Mouse (Mus musculus): Measurements from ENCODE around the gene Timd4. TPM values are rescaled to one million over a fixed set of nuclear protein-coding genes. Genes with fewer than 3 reads are reported as not detected.

Gene Timd4
- polyA plus RNA-seq (2012): 0.02 TPM in 2 replicates

- TF ChIP-seq TAL1 (IDR thresholded peaks at IDR 0.05; ENCODE audit: low read length): no peak
- no peak for TF ChIP-seq GATA1 (IDR thresholded peaks at IDR 0.05; ENCODE audit: low read length)
- Histone ChIP-seq H3K36me3 (ENCODE audit: control insufficient read depth) (no peaks in the 10 kb centered on the region), H3K27me3 (ENCODE audit: control insufficient read depth) (no peaks in the 10 kb centered on the region)
These were observed at the start of gene Timd4 for GRCm38 (mm10) chr11:46810511-46810910. TSS of gene Timd4 (plus strand) at chr11:46810800.

GRCm38 (mm10) chr11:46776879-46777278 is 33.7 kb upstream of the Timd4 start:
- no peaks in the 10 kb centered on the region for H3K36me3 ChIP-seq (ENCODE audit: control insufficient read depth)
- H3K9me3 ChIP-seq (ENCODE audit: control insufficient read depth, low read length): no peaks in the 10 kb centered on the region
- no peaks in the 10 kb centered on the region for H3K4me1 ChIP-seq (ENCODE audit: control insufficient read depth)
- H3K27me3 ChIP-seq (ENCODE audit: control insufficient read depth): no peaks in the 10 kb centered on the region
- no peak overlapping the region for H3K4me3 ChIP-seq (replicated peaks)
- TF ChIP-seq TAL1 (IDR thresholded peaks at IDR 0.05; ENCODE audit: low read length): no peak
- TF ChIP-seq GATA1 (IDR thresholded peaks at IDR 0.05; ENCODE audit: low read length): no peak

More at GRCm38 (mm10) chr11:46810511-46810910, at the start of gene Timd4:
- Histone ChIP-seq H3K4me1 (ENCODE audit: control insufficient read depth) (no peaks in the 10 kb centered on the region), H3K9me3 (ENCODE audit: control insufficient read depth, low read length) (peaks cover 2% of the 10 kb centered on the region; the same call in 1 of the 2 replicates), H3K4me3 (replicated peaks) (no peak within 1 kb of the TSS)

GRCm38 (mm10) chr11:46779811-46780210 is 30.8 kb upstream of the Timd4 start:
- H3K4me1 ChIP-seq (ENCODE audit: control insufficient read depth): no peaks in the 10 kb centered on the region
- no peak for TF ChIP-seq GATA1 (IDR thresholded peaks at IDR 0.05; ENCODE audit: low read length)
- TF ChIP-seq TAL1 (IDR thresholded peaks at IDR 0.05; ENCODE audit: low read length): no peak
- H3K36me3 ChIP-seq (ENCODE audit: control insufficient read depth): no peaks in the 10 kb centered on the region
- no peaks in the 10 kb centered on the region for H3K27me3 ChIP-seq (ENCODE audit: control insufficient read depth)
- H3K4me3 ChIP-seq (replicated peaks): no peak overlapping the region
- H3K9me3 ChIP-seq (ENCODE audit: control insufficient read depth, low read length): no peaks in the 10 kb centered on the region

DNA sequence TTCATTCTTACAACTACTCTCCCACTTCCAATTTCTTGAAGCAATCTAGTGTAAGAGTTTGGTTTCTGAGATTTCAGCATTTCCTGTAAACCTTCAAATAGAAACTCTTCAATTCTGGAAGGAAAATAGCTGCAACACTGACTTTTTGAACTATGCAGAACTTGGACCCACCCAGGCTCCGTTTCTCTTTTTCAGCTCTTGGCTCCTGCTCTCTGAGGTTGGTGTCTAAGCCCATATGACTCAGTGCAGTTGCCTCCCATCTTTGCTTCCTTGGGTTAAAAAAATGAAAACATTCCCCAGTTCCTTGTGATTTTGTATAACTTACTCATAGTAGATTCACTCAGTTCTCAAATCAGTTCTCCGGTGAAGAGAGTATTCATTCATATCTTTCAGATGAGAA is 6.2 kb upstream of the Timd4 start:
- TF ChIP-seq TAL1 (IDR thresholded peaks at IDR 0.05; ENCODE audit: low read length) (no peak), GATA1 (IDR thresholded peaks at IDR 0.05; ENCODE audit: low read length) (no peak)
- no peaks in the 10 kb centered on the region for H3K4me1 ChIP-seq (ENCODE audit: control insufficient read depth)

GRCm38 (mm10) chr11:46817692-46818091 is 7.1 kb downstream of the Timd4 start:
- Histone ChIP-seq H3K4me1 (ENCODE audit: control insufficient read depth) (no peaks in the 10 kb centered on the region), H3K36me3 (ENCODE audit: control insufficient read depth) (no peaks in the 10 kb centered on the region), H3K27me3 (ENCODE audit: control insufficient read depth) (no peaks in the 10 kb centered on the region), H3K9me3 (ENCODE audit: control insufficient read depth, low read length) (no peaks in the 10 kb centered on the region), H3K4me3 (replicated peaks) (no peak overlapping the region)
- TF ChIP-seq GATA1 (IDR thresholded peaks at IDR 0.05; ENCODE audit: low read length) (no peak), TAL1 (IDR thresholded peaks at IDR 0.05; ENCODE audit: low read length) (no peak)

More for the DNA sequence above, 6.2 kb upstream of the Timd4 start:
- H3K27me3 ChIP-seq (ENCODE audit: control insufficient read depth): no peaks in the 10 kb centered on the region
- peaks cover 2% of the 10 kb centered on the region; the same call in 1 of the 2 replicates for H3K9me3 ChIP-seq (ENCODE audit: control insufficient read depth, low read length)
- no peak overlapping the region for H3K4me3 ChIP-seq (replicated peaks)
- no peaks in the 10 kb centered on the region for H3K36me3 ChIP-seq (ENCODE audit: control insufficient read depth)

- Histone ChIP-seq H3K36me3 (ENCODE audit: control insufficient read depth) (no peaks in the 10 kb centered on the region), H3K4me1 (ENCODE audit: control insufficient read depth) (no peaks in the 10 kb centered on the region), H3K9me3 (ENCODE audit: control insufficient read depth, low read length) (no peaks in the 10 kb centered on the region), H3K4me3 (replicated peaks) (no peak overlapping the region), H3K27me3 (ENCODE audit: control insufficient read depth) (no peaks in the 10 kb centered on the region)
- TF ChIP-seq TAL1 (IDR thresholded peaks at IDR 0.05; ENCODE audit: low read length): no peak
- TF ChIP-seq GATA1 (IDR thresholded peaks at IDR 0.05; ENCODE audit: low read length): no peak
These were observed 9.3 kb downstream of the Timd4 start for GRCm38 (mm10) chr11:46819930-46820329.

DNA sequence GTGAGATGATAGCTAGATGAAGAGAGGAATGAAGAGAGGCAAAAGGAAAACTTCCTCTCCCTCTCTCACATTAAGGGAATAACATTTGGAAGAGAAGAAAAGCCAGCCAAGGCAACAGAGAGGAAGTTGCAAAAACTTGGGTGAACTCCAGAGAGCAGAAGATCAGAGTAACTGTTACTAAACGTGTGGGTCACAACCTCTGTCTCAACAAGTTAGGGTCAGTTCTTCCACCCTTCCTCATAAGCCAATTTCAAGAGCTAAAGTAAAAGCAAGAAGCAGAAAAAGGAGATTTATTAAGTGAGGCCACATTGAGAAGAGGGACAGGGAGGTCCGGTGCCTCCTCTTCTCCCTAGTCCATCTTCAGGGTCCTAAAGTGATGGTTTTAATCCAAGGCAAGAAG is 19.7 kb downstream of the Timd4 start:
- no peaks in the 10 kb centered on the region for H3K27me3 ChIP-seq (ENCODE audit: control insufficient read depth)
- no peaks in the 10 kb centered on the region for H3K36me3 ChIP-seq (ENCODE audit: control insufficient read depth)
- H3K4me3 ChIP-seq (replicated peaks): no peak overlapping the region
- no peaks in the 10 kb centered on the region for H3K4me1 ChIP-seq (ENCODE audit: control insufficient read depth)
- H3K9me3 ChIP-seq (ENCODE audit: control insufficient read depth, low read length): no peaks in the 10 kb centered on the region
- TF ChIP-seq TAL1 (IDR thresholded peaks at IDR 0.05; ENCODE audit: low read length): no peak
- no peak for TF ChIP-seq GATA1 (IDR thresholded peaks at IDR 0.05; ENCODE audit: low read length)

GRCm38 (mm10) chr11:46835080-46835479 is 24.5 kb downstream of the Timd4 start:
- H3K9me3 ChIP-seq (ENCODE audit: control insufficient read depth, low read length): no peaks in the 10 kb centered on the region
- no peak overlapping the region for H3K4me3 ChIP-seq (replicated peaks)
- no peaks in the 10 kb centered on the region for H3K27me3 ChIP-seq (ENCODE audit: control insufficient read depth)
- no peaks in the 10 kb centered on the region for H3K36me3 ChIP-seq (ENCODE audit: control insufficient read depth)
- no peaks in the 10 kb centered on the region for H3K4me1 ChIP-seq (ENCODE audit: control insufficient read depth)
- TF ChIP-seq GATA1 (IDR thresholded peaks at IDR 0.05; ENCODE audit: low read length) (no peak), TAL1 (IDR thresholded peaks at IDR 0.05; ENCODE audit: low read length) (no peak)

DNA sequence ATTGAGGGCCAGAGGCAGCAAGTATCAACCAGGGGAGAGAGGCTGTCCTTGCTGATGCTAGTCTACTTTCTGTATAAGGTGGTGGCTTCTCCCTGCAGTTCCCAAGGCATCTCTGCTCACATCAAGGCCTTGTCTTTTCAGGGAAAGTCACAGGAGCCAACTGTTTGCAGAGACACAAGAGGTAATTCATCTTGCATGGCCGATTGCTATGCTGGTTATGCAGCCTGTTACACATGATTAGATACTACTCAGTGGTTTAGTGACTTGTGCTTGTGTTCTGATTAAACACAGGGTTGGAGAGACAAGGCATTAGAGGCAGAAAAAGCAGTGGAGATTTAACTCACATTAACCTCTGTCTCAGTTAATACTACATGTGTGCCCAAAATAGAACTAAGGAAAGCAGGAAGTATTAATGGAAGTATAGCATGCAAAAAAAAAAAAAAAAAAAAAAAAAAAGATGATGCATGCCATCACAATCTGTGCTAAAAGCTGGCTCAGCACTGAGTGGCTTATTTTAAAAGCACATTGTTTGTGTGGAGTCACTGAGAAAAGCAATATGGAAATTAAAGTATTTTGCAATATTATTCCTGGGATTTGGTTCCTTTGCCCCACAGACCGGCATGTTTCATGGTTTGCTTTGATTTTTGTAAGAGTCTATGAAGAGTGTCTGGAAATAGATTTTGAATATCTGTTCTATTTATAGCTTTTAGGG is 31.6 kb downstream of the Timd4 start:
- H3K36me3 ChIP-seq (ENCODE audit: control insufficient read depth): no peaks in the 10 kb centered on the region
- H3K27me3 ChIP-seq (ENCODE audit: control insufficient read depth): no peaks in the 10 kb centered on the region
- no peaks in the 10 kb centered on the region for H3K9me3 ChIP-seq (ENCODE audit: control insufficient read depth, low read length)
- TF ChIP-seq TAL1 (IDR thresholded peaks at IDR 0.05; ENCODE audit: low read length) (no peak), GATA1 (IDR thresholded peaks at IDR 0.05; ENCODE audit: low read length) (no peak)
- no peak overlapping the region for H3K4me3 ChIP-seq (replicated peaks)
- no peaks in the 10 kb centered on the region for H3K4me1 ChIP-seq (ENCODE audit: control insufficient read depth)

Data from erythroblast, embryonic 14.5 days (primary cell).